Mouse (Mus musculus) erythroblast, adult 5-6 weeks (primary cell): ENCODE measurements around the gene Zswim3. TPM values are rescaled to one million over a fixed set of nuclear protein-coding genes. Genes with fewer than 3 reads are reported as not detected.

ENCODE experiments used
- ATAC-seq: replicated peaks from 2 replicates; pipeline ENCODE4 v1.8.0; 2016; ENCODE audit warnings: moderate number of reproducible peaks, mild to moderate bottlenecking, moderate TSS enrichment, inconsistent platforms; ENCODE audit not compliant: poor library complexity, low FRiP score, severe bottlenecking
- total RNA-seq, 2 experiments: library from RNA; stranded (forward) in 1 of 2; stranded (reverse) in 1 of 2; fragments of 150-400 nt in 1 of 2; fragments of 200-764, 138-1000 nt in 1 of 2; gene quantifications; 2 replicates each; pipeline versions ENCODE4 v1.2.3 to v1.2.4; 2015 to 2017; ENCODE audit warnings: low replicate concordance in 2 of 2

Gene Zswim3
- total RNA-seq, 2 experiments from 2014 or later, result 0.58 to 2.0 TPM

DNA sequence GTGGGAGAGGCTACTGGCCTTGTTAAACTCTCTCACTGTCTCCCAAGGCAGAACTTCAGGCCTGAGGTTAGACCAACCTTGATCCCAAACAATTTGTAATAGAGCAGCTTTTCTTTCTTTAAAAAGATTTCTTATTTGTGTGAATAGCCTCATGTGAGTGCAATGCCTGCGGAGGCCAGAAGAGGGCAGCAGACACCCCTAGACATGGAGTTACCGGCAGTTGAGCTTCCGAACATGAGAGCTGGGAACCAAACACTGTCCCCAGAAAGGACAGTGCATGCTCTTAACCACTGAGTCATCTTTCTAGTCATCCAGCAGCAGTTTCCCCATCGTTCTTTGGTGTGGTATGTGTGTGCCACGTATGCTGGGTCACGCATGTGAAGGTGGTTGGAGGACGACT, 62.7 kb downstream of the Zswim3 start:
- peak; percentile 69 for ATAC-seq

GRCm38 (mm10) chr2:164868491-164868890, 63.6 kb downstream of the Zswim3 start:
- no peak for ATAC-seq

Other genes with a start within 250 kb of the Zswim3 start
- gene Wfdc2, start 242.7 kb upstream of the Zswim3 start, total RNA-seq (2015; ENCODE audit: low replicate concordance), result not detected in 2 replicates
- gene Wfdc2, start 242.7 kb upstream of the Zswim3 start, total RNA-seq (2017; ENCODE audit: low replicate concordance), result not detected in 2 replicates
- not detected in 2 replicates for gene Spint3, start 231.6 kb upstream of the Zswim3 start, total RNA-seq (2015; ENCODE audit: low replicate concordance)
- not detected in 2 replicates for gene Spint3, start 231.6 kb upstream of the Zswim3 start, total RNA-seq (2017; ENCODE audit: low replicate concordance)
- not detected in 2 replicates for gene Wfdc6a, start 219.7 kb upstream of the Zswim3 start, total RNA-seq (2015; ENCODE audit: low replicate concordance)
- not detected in 2 replicates for gene Wfdc6a, start 219.7 kb upstream of the Zswim3 start, total RNA-seq (2017; ENCODE audit: low replicate concordance)
- not detected in 2 replicates for gene Eppin, start 211.5 kb upstream of the Zswim3 start, total RNA-seq (2015; ENCODE audit: low replicate concordance)
- not detected in 2 replicates for gene Eppin, start 211.5 kb upstream of the Zswim3 start, total RNA-seq (2017; ENCODE audit: low replicate concordance)
- not detected in 2 replicates for gene Wfdc6b, start 191.6 kb upstream of the Zswim3 start, total RNA-seq (2015; ENCODE audit: low replicate concordance)
- gene Wfdc6b, start 191.6 kb upstream of the Zswim3 start, total RNA-seq (2017; ENCODE audit: low replicate concordance), result not detected in 2 replicates
- not detected in 2 replicates for gene Wfdc8, start 191.5 kb upstream of the Zswim3 start, total RNA-seq (2015; ENCODE audit: low replicate concordance)
- gene Wfdc8, start 191.5 kb upstream of the Zswim3 start, total RNA-seq (2017; ENCODE audit: low replicate concordance), result not detected in 2 replicates
- gene Wfdc16, start 166.3 kb upstream of the Zswim3 start, total RNA-seq (2015; ENCODE audit: low replicate concordance), result not detected in 2 replicates
- not detected in 2 replicates for gene Wfdc16, start 166.3 kb upstream of the Zswim3 start, total RNA-seq (2017; ENCODE audit: low replicate concordance)
- gene Wfdc10, start 149.1 kb upstream of the Zswim3 start, total RNA-seq (2015; ENCODE audit: low replicate concordance), result not detected in 2 replicates
- gene Wfdc10, start 149.1 kb upstream of the Zswim3 start, total RNA-seq (2017; ENCODE audit: low replicate concordance), result not detected in 2 replicates
- gene Wfdc9, start 148.5 kb upstream of the Zswim3 start, total RNA-seq (2015; ENCODE audit: low replicate concordance), result not detected in 2 replicates
- gene Wfdc9, start 148.5 kb upstream of the Zswim3 start, total RNA-seq (2017; ENCODE audit: low replicate concordance), result not detected in 2 replicates
- not detected in 2 replicates for gene Wfdc11, start 131.0 kb upstream of the Zswim3 start, total RNA-seq (2015; ENCODE audit: low replicate concordance)
- gene Wfdc11, start 131.0 kb upstream of the Zswim3 start, total RNA-seq (2017; ENCODE audit: low replicate concordance), result 0.77 TPM in 1 of 2 replicates, not detected in the other
- not detected in 2 replicates for gene Wfdc13, start 120.0 kb upstream of the Zswim3 start, total RNA-seq (2015; ENCODE audit: low replicate concordance)
- gene Wfdc13, start 120.0 kb upstream of the Zswim3 start, total RNA-seq (2017; ENCODE audit: low replicate concordance), result not detected in 2 replicates
- not detected in 2 replicates for gene Spint4, start 106.6 kb upstream of the Zswim3 start, total RNA-seq (2015; ENCODE audit: low replicate concordance)
- not detected in 2 replicates for gene Spint4, start 106.6 kb upstream of the Zswim3 start, total RNA-seq (2017; ENCODE audit: low replicate concordance)
- gene Spint5, start 89.8 kb upstream of the Zswim3 start, total RNA-seq (2015; ENCODE audit: low replicate concordance), result not detected in 2 replicates
- gene Spint5, start 89.8 kb upstream of the Zswim3 start, total RNA-seq (2017; ENCODE audit: low replicate concordance), result not detected in 2 replicates
- gene Wfdc3, start 59.2 kb upstream of the Zswim3 start, total RNA-seq (2015; ENCODE audit: low replicate concordance), result 16.7 and 19.9 TPM in 2 replicates
- 10.0 and 12.8 TPM in 2 replicates for gene Wfdc3, start 59.2 kb upstream of the Zswim3 start, total RNA-seq (2017; ENCODE audit: low replicate concordance)
- 79.2 and 130 TPM in 2 replicates for gene Dnttip1, start 59.1 kb upstream of the Zswim3 start, total RNA-seq (2015; ENCODE audit: low replicate concordance)
- gene Dnttip1, start 59.1 kb upstream of the Zswim3 start, total RNA-seq (2017; ENCODE audit: low replicate concordance), result 137 and 237 TPM in 2 replicates
- 268 and 318 TPM in 2 replicates for gene Ube2c, start 35.2 kb upstream of the Zswim3 start, total RNA-seq (2015; ENCODE audit: low replicate concordance)
- gene Ube2c, start 35.2 kb upstream of the Zswim3 start, total RNA-seq (2017; ENCODE audit: low replicate concordance), result 123 and 215 TPM in 2 replicates
- gene Tnnc2, start 25.1 kb upstream of the Zswim3 start, total RNA-seq (2015; ENCODE audit: low replicate concordance), result not detected in 2 replicates
- gene Tnnc2, start 25.1 kb upstream of the Zswim3 start, total RNA-seq (2017; ENCODE audit: low replicate concordance), result not detected in 2 replicates
- 2.1 and 2.9 TPM in 2 replicates for gene Snx21, start 19.3 kb upstream of the Zswim3 start, total RNA-seq (2015; ENCODE audit: low replicate concordance)
- 0.43 and 0.98 TPM in 2 replicates for gene Snx21, start 19.3 kb upstream of the Zswim3 start, total RNA-seq (2017; ENCODE audit: low replicate concordance)
- 9.6 and 10.0 TPM in 2 replicates for gene Acot8, start 216 bp upstream of the Zswim3 start, total RNA-seq (2015; ENCODE audit: low replicate concordance)
- gene Acot8, start 216 bp upstream of the Zswim3 start, total RNA-seq (2017; ENCODE audit: low replicate concordance), result 15.8 and 20.8 TPM in 2 replicates
- 1.5 and 2.1 TPM in 2 replicates for gene Zswim1, start 17.6 kb downstream of the Zswim3 start, total RNA-seq (2015; ENCODE audit: low replicate concordance)
- gene Zswim1, start 17.6 kb downstream of the Zswim3 start, total RNA-seq (2017; ENCODE audit: low replicate concordance), result 0.60 and 1.1 TPM in 2 replicates
- not detected in 2 replicates for gene Spata25, start 23.4 kb downstream of the Zswim3 start, total RNA-seq (2015; ENCODE audit: low replicate concordance)
- gene Spata25, start 23.4 kb downstream of the Zswim3 start, total RNA-seq (2017; ENCODE audit: low replicate concordance), result not detected in 2 replicates
- 26.8 and 36.1 TPM in 2 replicates for gene Ctsa, start 27.8 kb downstream of the Zswim3 start, total RNA-seq (2015; ENCODE audit: low replicate concordance)
- gene Ctsa, start 27.8 kb downstream of the Zswim3 start, total RNA-seq (2017; ENCODE audit: low replicate concordance), result 33.5 and 39.9 TPM in 2 replicates
- gene Neurl2, start 28.4 kb downstream of the Zswim3 start, total RNA-seq (2015; ENCODE audit: low replicate concordance), result not detected in 2 replicates
- 1.4 TPM in 1 of 2 replicates, not detected in the other for gene Neurl2, start 28.4 kb downstream of the Zswim3 start, total RNA-seq (2017; ENCODE audit: low replicate concordance)
- gene Pltp, start 52.6 kb downstream of the Zswim3 start, total RNA-seq (2015; ENCODE audit: low replicate concordance), result 0.58 and 0.84 TPM in 2 replicates
- gene Pltp, start 52.6 kb downstream of the Zswim3 start, total RNA-seq (2017; ENCODE audit: low replicate concordance), result 1.8 and 3.3 TPM in 2 replicates
- gene Pcif1, start 74.2 kb downstream of the Zswim3 start, total RNA-seq (2015; ENCODE audit: low replicate concordance), result 5.6 and 22.6 TPM in 2 replicates
- 19.0 and 30.5 TPM in 2 replicates for gene Pcif1, start 74.2 kb downstream of the Zswim3 start, total RNA-seq (2017; ENCODE audit: low replicate concordance)
- gene Zfp335, start 106.7 kb downstream of the Zswim3 start, total RNA-seq (2015; ENCODE audit: low replicate concordance), result 13.4 and 17.9 TPM in 2 replicates
- 9.9 and 10.3 TPM in 2 replicates for gene Zfp335, start 106.7 kb downstream of the Zswim3 start, total RNA-seq (2017; ENCODE audit: low replicate concordance)
- 73.6 and 120 TPM in 2 replicates for gene Mmp9, start 135.7 kb downstream of the Zswim3 start, total RNA-seq (2015; ENCODE audit: low replicate concordance)
- 31.4 and 35.7 TPM in 2 replicates for gene Mmp9, start 135.7 kb downstream of the Zswim3 start, total RNA-seq (2017; ENCODE audit: low replicate concordance)
- gene Slc12a5, start 155.7 kb downstream of the Zswim3 start, total RNA-seq (2015; ENCODE audit: low replicate concordance), result not detected in 2 replicates
- gene Slc12a5, start 155.7 kb downstream of the Zswim3 start, total RNA-seq (2017; ENCODE audit: low replicate concordance), result not detected in 2 replicates
- gene Ncoa5, start 229.8 kb downstream of the Zswim3 start, total RNA-seq (2015; ENCODE audit: low replicate concordance), result 1.2 and 5.4 TPM in 2 replicates
- gene Ncoa5, start 229.8 kb downstream of the Zswim3 start, total RNA-seq (2017; ENCODE audit: low replicate concordance), result 10.3 and 15.6 TPM in 2 replicates